26 mouse cellular contexts compared by ENCODE assay signal in the genomic region with DNA sequence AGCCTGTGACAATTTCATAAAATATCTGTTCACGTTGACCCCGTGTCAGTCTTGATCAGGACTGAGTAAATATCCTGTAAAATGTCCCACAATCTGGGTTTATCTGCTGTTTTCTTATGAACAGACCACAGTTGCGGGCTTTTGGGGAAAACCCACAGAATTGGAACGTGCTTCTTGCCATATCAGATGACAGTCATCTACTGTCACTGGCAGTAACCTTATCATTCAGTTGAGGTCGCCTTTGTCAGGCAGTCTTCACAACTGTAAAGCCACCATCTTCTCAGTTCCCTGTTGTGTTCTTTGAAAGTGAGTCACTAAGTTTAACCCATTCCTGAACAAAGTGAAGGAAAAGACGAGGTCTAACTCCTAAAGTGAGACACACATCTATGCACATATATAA.
DNase-seq lines count a peak whose midpoint lies in the region; ATAC-seq and TF ChIP-seq lines count a peak whose summit lies in the region.
"Had no signal": no experiment of that assay in that cellular context is flagged by ENCODE, and none has a peak within 500 bp of the region (broad histone marks: within the 10 kb centered on the region; RNA-seq: fewer than 3 reads in every experiment).

No protein-coding gene starts in this region.

- peak; percentile 94 to 95 for TF ChIP-seq EP300 in MEL (IDR thresholded peaks at IDR 0.05; ENCODE audit: low read depth in 1 of 2, low read length in 2 of 2)
- TF ChIP-seq EP300 in liver, embryonic 14.5 days (IDR thresholded peaks at IDR 0.05; ENCODE audit: low read depth), result peak; percentile 36; the same call in 1 of the 2 replicates

- no peaks in the 10 kb centered on the region for H3K27me3 ChIP-seq in MEL (ENCODE audit: control insufficient read depth in 1 of 2, insufficient read depth in 2 of 2, low read length in 2 of 2)
- no peaks in the 10 kb centered on the region for H3K27me3 ChIP-seq in liver, embryonic 14.5 days (ENCODE audit: control insufficient read depth, insufficient read depth, low read length)
- no peaks in the 10 kb centered on the region for H3K27me3 ChIP-seq in hindbrain, embryonic 10.5 days (ENCODE audit: insufficient read depth, poor library complexity, severe bottlenecking)
- H3K27me3 ChIP-seq in forebrain, embryonic 11.5 days (ENCODE audit: control insufficient read depth, insufficient read depth, low read length), result no peaks in the 10 kb centered on the region
- H3K27me3 ChIP-seq in intestine, postnatal 0 days (replicated peaks; ENCODE audit: control insufficient read depth, insufficient read depth, low read length), result no peaks in the 10 kb centered on the region
- H3K27me3 ChIP-seq: forebrain, embryonic 15.5 days; heart, embryonic 12.5 days; hindbrain, embryonic 15.5 days; midbrain, embryonic 12.5 days; neural tube, embryonic 12.5 days; stomach, embryonic 15.5 days had no signal

- no peak overlapping the region for H3K4me2 ChIP-seq in liver, embryonic 14.5 days (ENCODE audit: low read depth)
- no peak overlapping the region for H3K4me2 ChIP-seq in forebrain, embryonic 11.5 days (ENCODE audit: low read depth, low read length, severe bottlenecking)
- H3K4me2 ChIP-seq in intestine, postnatal 0 days (replicated peaks; ENCODE audit: low read depth), result no peak overlapping the region
- H3K4me2 ChIP-seq: forebrain, embryonic 15.5 days; heart, embryonic 12.5 days; hindbrain, embryonic 15.5 days; lung, embryonic 14.5 days; midbrain, embryonic 12.5 days; neural tube, embryonic 12.5 days; stomach, embryonic 15.5 days had no signal

- TF ChIP-seq CTCF in MEL (IDR thresholded peaks at IDR 0.05 in 2 of 3, conservative IDR thresholded peaks at IDR 0.05 in 1 of 3; ENCODE audit: control insufficient read depth in 1 of 3, insufficient read depth in 1 of 3, low read depth in 2 of 3, low read length in 3 of 3, poor library complexity in 1 of 3, severe bottlenecking in 1 of 3), result no peak
- no peak for TF ChIP-seq CTCF in liver, embryonic 14.5 days (IDR thresholded peaks at IDR 0.05; ENCODE audit: low read depth)
- TF ChIP-seq CTCF in intestine, postnatal 0 days (IDR thresholded peaks at IDR 0.05; ENCODE audit: low read depth), result no peak

- H3K4me3 ChIP-seq in MEL (ENCODE audit: control insufficient read depth in 1 of 2, insufficient read depth in 1 of 2, low read depth in 2 of 2, low read length in 2 of 2), result no peak overlapping the region
- H3K4me3 ChIP-seq in liver, embryonic 14.5 days (ENCODE audit: insufficient read depth in 1 of 2, low read depth in 2 of 2, low read length in 2 of 2), result no peak overlapping the region
- no peak overlapping the region for H3K4me3 ChIP-seq in hindbrain, embryonic 10.5 days
- no peak overlapping the region for H3K4me3 ChIP-seq in forebrain, embryonic 11.5 days (ENCODE audit: low read depth, low read length)
- H3K4me3 ChIP-seq in intestine, postnatal 0 days (ENCODE audit: low read depth, low read length), result no peak overlapping the region
- H3K4me3 ChIP-seq: forebrain, embryonic 15.5 days; heart, adult 2 months; heart, embryonic 12.5 days; hindbrain, embryonic 15.5 days; midbrain, embryonic 12.5 days; myocyte; neural tube, embryonic 12.5 days; stomach, embryonic 15.5 days had no signal

- peaks cover 0 to 22% of the 10 kb centered on the region in 2 experiments; a peak in 2 of 4 replicates for H3K36me3 ChIP-seq in MEL (ENCODE audit: control insufficient read depth in 1 of 2, insufficient read depth in 2 of 2, low read length in 2 of 2)
- no peaks in the 10 kb centered on the region for H3K36me3 ChIP-seq in liver, embryonic 14.5 days (replicated peaks; ENCODE audit: control insufficient read depth, insufficient read depth, low read depth)
- no peaks in the 10 kb centered on the region for H3K36me3 ChIP-seq in hindbrain, embryonic 10.5 days
- H3K36me3 ChIP-seq in forebrain, embryonic 11.5 days (ENCODE audit: control insufficient read depth, insufficient read depth, low read length), result no peaks in the 10 kb centered on the region
- no peaks in the 10 kb centered on the region for H3K36me3 ChIP-seq in intestine, postnatal 0 days (ENCODE audit: control insufficient read depth, insufficient read depth)
- H3K36me3 ChIP-seq: forebrain, embryonic 15.5 days; heart, embryonic 12.5 days; hindbrain, embryonic 15.5 days; midbrain, embryonic 12.5 days; neural tube, embryonic 12.5 days; stomach, embryonic 15.5 days had no signal

- ATAC-seq in liver, embryonic 14.5 days (ENCODE audit: insufficient read depth), result peak; percentile 41; the same call in 1 of the 2 replicates
- ATAC-seq in forebrain, embryonic 11.5 days (replicated peaks; ENCODE audit: low FRiP score), result no peak
- no peak for ATAC-seq in intestine, postnatal 0 days
- ATAC-seq: CD4-positive, CD25-positive, alpha-beta regulatory T cell, adult 4 months; forebrain, embryonic 15.5 days had no signal

- peak; percentile 92 for DNase-seq in 416B (ENCODE audit: low read depth)
- DNase-seq in MEL (ENCODE audit: low read depth, low spot score), result peak; percentile 89
- DNase-seq in induced T-regulatory cell, adult 2 months (ENCODE audit: low read depth), result peak; percentile 15
- DNase-seq in liver, embryonic 14.5 days (ENCODE audit: low read depth in 3 of 3, low spot score in 3 of 3), result peak in 1 of 3 experiments; percentile 36
- no peak for DNase-seq in hindbrain, embryonic 10.5 days (ENCODE audit: low spot score)
- DNase-seq in forebrain, embryonic 11.5 days (ENCODE audit: low spot score), result no peak
- no peak for DNase-seq in Muller cell, postnatal 12 days (ENCODE audit: inconsistent ontology term)
- DNase-seq: adrenal gland, postnatal 14 days; cerebellum, adult 2 months; cerebellum, postnatal 25 days; gastrocnemius, postnatal 36 days; heart, adult 2 months; kidney, adult 8-10 months; lung, embryonic 14.5 days; lung, postnatal 14 days; thymus, postnatal 25 days had no signal

- H3K79me2 ChIP-seq in MEL (ENCODE audit: control insufficient read depth, insufficient read depth, low read length, poor library complexity), result no peaks in the 10 kb centered on the region

- peak overlapping the region; percentile 65 for H3K27ac ChIP-seq in MEL (ENCODE audit: control insufficient read depth, low read depth, low read length)
- no peak overlapping the region for H3K27ac ChIP-seq in liver, embryonic 14.5 days
- no peak overlapping the region for H3K27ac ChIP-seq in hindbrain, embryonic 10.5 days
- H3K27ac ChIP-seq in forebrain, embryonic 11.5 days (ENCODE audit: low read depth, low read length), result no peak overlapping the region
- H3K27ac ChIP-seq in intestine, postnatal 0 days (ENCODE audit: low read depth, low read length), result no peak overlapping the region
- H3K27ac ChIP-seq: forebrain, embryonic 15.5 days; heart, adult 2 months; hindbrain, embryonic 15.5 days; kidney, postnatal 0 days; midbrain, embryonic 12.5 days; neural tube, embryonic 12.5 days; stomach, embryonic 15.5 days had no signal

- H3K4me1 ChIP-seq in MEL (ENCODE audit: control insufficient read depth in 1 of 2, insufficient read depth in 2 of 2, low read length in 2 of 2), result peaks cover 13 to 20% of the 10 kb centered on the region in 2 experiments
- H3K4me1 ChIP-seq in liver, embryonic 14.5 days (replicated peaks; ENCODE audit: control insufficient read depth in 2 of 2, insufficient read depth in 2 of 2, low read length in 1 of 2), result peaks cover 0 to 15% of the 10 kb centered on the region in 2 experiments; a peak in 2 of 4 replicates
- 0 out of 2 replicates have a peak, but pooled peaks cover 5% of the 10 kb centered on the region for H3K4me1 ChIP-seq in hindbrain, embryonic 10.5 days (replicated peaks)
- H3K4me1 ChIP-seq in forebrain, embryonic 11.5 days (replicated peaks; ENCODE audit: control insufficient read depth, insufficient read depth, low read length), result no peaks in the 10 kb centered on the region
- peaks cover 2% of the 10 kb centered on the region; the same call in 1 of the 2 replicates for H3K4me1 ChIP-seq in intestine, postnatal 0 days (replicated peaks; ENCODE audit: control insufficient read depth, insufficient read depth, low read length)
- H3K4me1 ChIP-seq: forebrain, embryonic 15.5 days; hindbrain, embryonic 15.5 days; midbrain, embryonic 12.5 days had no signal

- no peaks in the 10 kb centered on the region for H3K9me3 ChIP-seq in MEL (replicated peaks; ENCODE audit: insufficient read depth, low read length)
- H3K9me3 ChIP-seq in liver, embryonic 14.5 days (ENCODE audit: control insufficient read depth, low read length), result no peaks in the 10 kb centered on the region
- H3K9me3 ChIP-seq in hindbrain, embryonic 10.5 days, result no peaks in the 10 kb centered on the region
- H3K9me3 ChIP-seq in forebrain, embryonic 11.5 days (ENCODE audit: control insufficient read depth, low read length), result no peaks in the 10 kb centered on the region
- no peaks in the 10 kb centered on the region for H3K9me3 ChIP-seq in intestine, postnatal 0 days (ENCODE audit: control insufficient read depth)
- H3K9me3 ChIP-seq: forebrain, embryonic 15.5 days; heart, embryonic 12.5 days; hindbrain, embryonic 15.5 days; midbrain, embryonic 12.5 days; neural tube, embryonic 12.5 days; stomach, embryonic 15.5 days had no signal

- H3K9ac ChIP-seq in MEL (ENCODE audit: control insufficient read depth, low read depth, low read length, poor library complexity, severe bottlenecking), result no peak overlapping the region
- no peak overlapping the region for H3K9ac ChIP-seq in liver, embryonic 14.5 days (replicated peaks)
- H3K9ac ChIP-seq in forebrain, embryonic 11.5 days (ENCODE audit: low read length), result no peak overlapping the region
- no peak overlapping the region for H3K9ac ChIP-seq in intestine, postnatal 0 days (ENCODE audit: low read depth, low read length)
- H3K9ac ChIP-seq: forebrain, embryonic 15.5 days; heart, embryonic 12.5 days; hindbrain, embryonic 15.5 days; lung, embryonic 14.5 days; midbrain, embryonic 12.5 days; neural tube, embryonic 12.5 days; stomach, embryonic 15.5 days had no signal

- no peak for TF ChIP-seq RAD21 in MEL (IDR thresholded peaks at IDR 0.05; ENCODE audit: low read depth, low read length)

- no peak for TF ChIP-seq POLR2A in MEL (IDR thresholded peaks at IDR 0.05; ENCODE audit: control insufficient read depth in 1 of 2, insufficient read depth in 1 of 2, low read depth in 1 of 2, low read length in 2 of 2, poor library complexity in 1 of 2)

- WGBS in liver, embryonic 14.5 days (ENCODE audit: insufficient replicate concordance), result 13% methylated on average over 6 of the region's 6 CpGs
- WGBS in hindbrain, embryonic 10.5 days, result 79% methylated on average over 6 of the region's 6 CpGs
- WGBS in forebrain, embryonic 11.5 days, result 86% methylated on average over 6 of the region's 6 CpGs
- WGBS in intestine, postnatal 0 days, result 80% methylated on average over 6 of the region's 6 CpGs

TF ChIP-seq in MEL, 35 proteins besides CTCF, POLR2A, EP300 and RAD21 (continues in another document):
- TF ChIP-seq MAX (IDR thresholded peaks at IDR 0.05; ENCODE audit: low read length) (no peak), NRF1 (IDR thresholded peaks at IDR 0.05; ENCODE audit: insufficient read depth, low read depth, low read length, poor library complexity, severe bottlenecking) (no peak), POLR2AphosphoS2 (IDR thresholded peaks at IDR 0.05; ENCODE audit: low read length) (no peak), ZC3H11A (IDR thresholded peaks at IDR 0.05; ENCODE audit: low read depth, low read length) (no peak), SMC3 (IDR thresholded peaks at IDR 0.05; ENCODE audit: low read depth, low read length) (no peak), CHD2 (IDR thresholded peaks at IDR 0.05; ENCODE audit: low read length) (no peak)

Comparison
In these comparisons a context has a peak if more than half of its experiments do, and no peak if none do; other contexts are left out.
1. DNase-seq: peak in 416B (single experiment), MEL (single experiment) and induced T-regulatory cell, adult 2 months (single experiment); none in hindbrain, embryonic 10.5 days (single experiment), forebrain, embryonic 11.5 days (single experiment) and Muller cell, postnatal 12 days (single experiment).